Mouse (Mus musculus): ENCODE data around the gene 1700029F12Rik. TPM values are rescaled to one million over a fixed set of nuclear protein-coding genes. Genes with fewer than 3 reads are reported as not detected.

Gene 1700029F12Rik
- polyA plus RNA-seq (2014; fragmentation: Nextera tagmentation; extraction: Ambion mirVana): not detected in 2 replicates

- H3K27ac ChIP-seq (ENCODE audit: low read depth, low read length): no peak within 1 kb of the TSS
- H3K9me3 ChIP-seq (ENCODE audit: control insufficient read depth, low read length): no peaks in the 10 kb centered on the region
- 83% methylated on average over 2 of the region's 2 CpGs for WGBS
- no peaks in the 10 kb centered on the region for H3K27me3 ChIP-seq (ENCODE audit: control insufficient read depth, insufficient read depth, low read length)
- ATAC-seq (ENCODE audit: insufficient read depth, low FRiP score, low TSS enrichment) (no peak), DNase-seq (ENCODE audit: low spot score) (no peak)
- H3K36me3 ChIP-seq (ENCODE audit: control insufficient read depth, insufficient read depth, low read length): no peaks in the 10 kb centered on the region
- H3K4me2 ChIP-seq (ENCODE audit: low read depth): no peak within 1 kb of the TSS
- no peaks in the 10 kb centered on the region for H3K4me1 ChIP-seq (ENCODE audit: control insufficient read depth, insufficient read depth, low read length)
- H3K4me3 ChIP-seq (ENCODE audit: low read depth, low read length): no peak within 1 kb of the TSS
- no peak within 1 kb of the TSS for H3K9ac ChIP-seq (ENCODE audit: low read length)
Observed at GRCm38 (mm10) chr13:97034262-97034661, at the start of gene 1700029F12Rik. 1700029F12Rik (minus strand) TSS chr13:97034362.

- no peaks in the 10 kb centered on the region for H3K4me1 ChIP-seq (ENCODE audit: control insufficient read depth, insufficient read depth, low read length)
- DNase-seq (ENCODE audit: low spot score) (no peak), ATAC-seq (ENCODE audit: insufficient read depth, low FRiP score, low TSS enrichment) (no peak)
- WGBS: 87% methylated on average over 7 of the region's 7 CpGs
- H3K4me2 ChIP-seq (ENCODE audit: low read depth): no peak overlapping the region
- H3K27ac ChIP-seq (ENCODE audit: low read depth, low read length): no peak overlapping the region
- no peak overlapping the region for H3K9ac ChIP-seq (ENCODE audit: low read length)
- H3K36me3 ChIP-seq (ENCODE audit: control insufficient read depth, insufficient read depth, low read length): no peaks in the 10 kb centered on the region
- no peak overlapping the region for H3K4me3 ChIP-seq (ENCODE audit: low read depth, low read length)
- H3K9me3 ChIP-seq (ENCODE audit: control insufficient read depth, low read length): no peaks in the 10 kb centered on the region
- no peaks in the 10 kb centered on the region for H3K27me3 ChIP-seq (ENCODE audit: control insufficient read depth, insufficient read depth, low read length)
Observed at GRCm38 (mm10) chr13:97082432-97082831, 48.3 kb upstream of the 1700029F12Rik start.

- no peak for DNase-seq (ENCODE audit: low spot score)
- ATAC-seq (ENCODE audit: insufficient read depth, low FRiP score, low TSS enrichment): no peak
- 91% methylated on average over 3 of the region's 3 CpGs for WGBS
Observed at GRCm38 (mm10) chr13:97080615-97081014, 46.5 kb upstream of the 1700029F12Rik start.

GRCm38 (mm10) chr13:97080201-97080600 is 46.0 kb upstream of the 1700029F12Rik start:
- ATAC-seq (ENCODE audit: insufficient read depth, low FRiP score, low TSS enrichment): no peak
- H3K4me2 ChIP-seq (ENCODE audit: low read depth): no peak overlapping the region
- no peaks in the 10 kb centered on the region for H3K4me1 ChIP-seq (ENCODE audit: control insufficient read depth, insufficient read depth, low read length)
- H3K9me3 ChIP-seq (ENCODE audit: control insufficient read depth, low read length): no peaks in the 10 kb centered on the region
- no peak overlapping the region for H3K4me3 ChIP-seq (ENCODE audit: low read depth, low read length)
- no peaks in the 10 kb centered on the region for H3K36me3 ChIP-seq (ENCODE audit: control insufficient read depth, insufficient read depth, low read length)
- no peaks in the 10 kb centered on the region for H3K27me3 ChIP-seq (ENCODE audit: control insufficient read depth, insufficient read depth, low read length)
- no peak overlapping the region for H3K27ac ChIP-seq (ENCODE audit: low read depth, low read length)
- no peak overlapping the region for H3K9ac ChIP-seq (ENCODE audit: low read length)
- no peak for DNase-seq (ENCODE audit: low spot score)
- 74% methylated on average over 2 of the region's 2 CpGs for WGBS

More at GRCm38 (mm10) chr13:97080615-97081014, 46.5 kb upstream of the 1700029F12Rik start:
- no peak overlapping the region for H3K9ac ChIP-seq (ENCODE audit: low read length)
- no peaks in the 10 kb centered on the region for H3K27me3 ChIP-seq (ENCODE audit: control insufficient read depth, insufficient read depth, low read length)
- H3K4me3 ChIP-seq (ENCODE audit: low read depth, low read length): no peak overlapping the region
- H3K27ac ChIP-seq (ENCODE audit: low read depth, low read length): no peak overlapping the region
- H3K9me3 ChIP-seq (ENCODE audit: control insufficient read depth, low read length): no peaks in the 10 kb centered on the region
- no peaks in the 10 kb centered on the region for H3K36me3 ChIP-seq (ENCODE audit: control insufficient read depth, insufficient read depth, low read length)
- H3K4me2 ChIP-seq (ENCODE audit: low read depth): no peak overlapping the region
- no peaks in the 10 kb centered on the region for H3K4me1 ChIP-seq (ENCODE audit: control insufficient read depth, insufficient read depth, low read length)

- ATAC-seq (ENCODE audit: insufficient read depth, low FRiP score, low TSS enrichment) (no peak), DNase-seq (ENCODE audit: low spot score) (no peak)
- Histone ChIP-seq H3K4me2 (ENCODE audit: low read depth) (no peak overlapping the region), H3K4me1 (ENCODE audit: control insufficient read depth, insufficient read depth, low read length) (no peaks in the 10 kb centered on the region), H3K36me3 (ENCODE audit: control insufficient read depth, insufficient read depth, low read length) (no peaks in the 10 kb centered on the region), H3K27me3 (ENCODE audit: control insufficient read depth, insufficient read depth, low read length) (no peaks in the 10 kb centered on the region), H3K27ac (ENCODE audit: low read depth, low read length) (no peak overlapping the region), H3K4me3 (ENCODE audit: low read depth, low read length) (no peak overlapping the region), H3K9ac (ENCODE audit: low read length) (no peak overlapping the region), H3K9me3 (ENCODE audit: control insufficient read depth, low read length) (no peaks in the 10 kb centered on the region)
- 90% methylated on average over 2 of the region's 2 CpGs for WGBS
Observed at GRCm38 (mm10) chr13:97077556-97077955, 43.4 kb upstream of the 1700029F12Rik start.

GRCm38 (mm10) chr13:97073497-97073896 is 39.3 kb upstream of the 1700029F12Rik start:
- H3K36me3 ChIP-seq (ENCODE audit: control insufficient read depth, insufficient read depth, low read length): no peaks in the 10 kb centered on the region
- no peak overlapping the region for H3K27ac ChIP-seq (ENCODE audit: low read depth, low read length)
- ATAC-seq (ENCODE audit: insufficient read depth, low FRiP score, low TSS enrichment) (no peak), DNase-seq (ENCODE audit: low spot score) (no peak)
- H3K4me2 ChIP-seq (ENCODE audit: low read depth): no peak overlapping the region
- WGBS: 67% methylated on average over 1 of the region's 1 CpGs
- H3K9ac ChIP-seq (ENCODE audit: low read length): no peak overlapping the region
- no peak overlapping the region for H3K4me3 ChIP-seq (ENCODE audit: low read depth, low read length)
- H3K4me1 ChIP-seq (ENCODE audit: control insufficient read depth, insufficient read depth, low read length): no peaks in the 10 kb centered on the region
- H3K9me3 ChIP-seq (ENCODE audit: control insufficient read depth, low read length): no peaks in the 10 kb centered on the region
- no peaks in the 10 kb centered on the region for H3K27me3 ChIP-seq (ENCODE audit: control insufficient read depth, insufficient read depth, low read length)

GRCm38 (mm10) chr13:97071626-97072241 is 37.6 kb upstream of the 1700029F12Rik start:
- peak overlapping the region; percentile 81 for H3K4me2 ChIP-seq (ENCODE audit: low read depth)
- under 1% methylated on average over 54 of the region's 76 CpGs for WGBS
- peak overlapping the region; percentile 74 for H3K9ac ChIP-seq (ENCODE audit: low read length)
- peak overlapping the region; percentile 81 for H3K27ac ChIP-seq (ENCODE audit: low read depth, low read length)
- peak; percentile 85 for ATAC-seq (ENCODE audit: insufficient read depth, low FRiP score, low TSS enrichment)
- H3K9me3 ChIP-seq (ENCODE audit: control insufficient read depth, low read length): no peaks in the 10 kb centered on the region
- H3K36me3 ChIP-seq (ENCODE audit: control insufficient read depth, insufficient read depth, low read length): no peaks in the 10 kb centered on the region
- H3K27me3 ChIP-seq (ENCODE audit: control insufficient read depth, insufficient read depth, low read length): no peaks in the 10 kb centered on the region
- H3K4me3 ChIP-seq (ENCODE audit: low read depth, low read length): peak overlapping the region; percentile 71
- no peaks in the 10 kb centered on the region for H3K4me1 ChIP-seq (ENCODE audit: control insufficient read depth, insufficient read depth, low read length)
- DNase-seq (ENCODE audit: low spot score): peak; percentile 75

GRCm38 (mm10) chr13:97070931-97071625 is 36.9 kb upstream of the 1700029F12Rik start:
- Histone ChIP-seq H3K36me3 (ENCODE audit: control insufficient read depth, insufficient read depth, low read length) (no peaks in the 10 kb centered on the region), H3K4me2 (ENCODE audit: low read depth) (peak overlapping the region; percentile 81), H3K9ac (ENCODE audit: low read length) (peak overlapping the region; percentile 74), H3K9me3 (ENCODE audit: control insufficient read depth, low read length) (no peaks in the 10 kb centered on the region), H3K27me3 (ENCODE audit: control insufficient read depth, insufficient read depth, low read length) (no peaks in the 10 kb centered on the region), H3K4me1 (ENCODE audit: control insufficient read depth, insufficient read depth, low read length) (no peaks in the 10 kb centered on the region), H3K4me3 (ENCODE audit: low read depth, low read length) (peak overlapping the region; percentile 71), H3K27ac (ENCODE audit: low read depth, low read length) (peak overlapping the region; percentile 81)
- 0% methylated on average over 51 of the region's 85 CpGs for WGBS
- peak; percentile 72 for DNase-seq (ENCODE audit: low spot score)
- ATAC-seq (ENCODE audit: insufficient read depth, low FRiP score, low TSS enrichment): peak; percentile 81

GRCm38 (mm10) chr13:97068151-97068550 is 34.0 kb upstream of the 1700029F12Rik start:
- no peaks in the 10 kb centered on the region for H3K9me3 ChIP-seq (ENCODE audit: control insufficient read depth, low read length)
- no peaks in the 10 kb centered on the region for H3K27me3 ChIP-seq (ENCODE audit: control insufficient read depth, insufficient read depth, low read length)
- 50% methylated on average over 8 of the region's 8 CpGs for WGBS
- H3K4me2 ChIP-seq (ENCODE audit: low read depth): no peak overlapping the region
- DNase-seq (ENCODE audit: low spot score): no peak
- H3K4me1 ChIP-seq (ENCODE audit: control insufficient read depth, insufficient read depth, low read length): no peaks in the 10 kb centered on the region; the same call in 1 of the 2 replicates
- no peak for ATAC-seq (ENCODE audit: insufficient read depth, low FRiP score, low TSS enrichment)
- H3K9ac ChIP-seq (ENCODE audit: low read length): no peak overlapping the region
- H3K27ac ChIP-seq (ENCODE audit: low read depth, low read length): no peak overlapping the region
- H3K4me3 ChIP-seq (ENCODE audit: low read depth, low read length): no peak overlapping the region
- no peaks in the 10 kb centered on the region for H3K36me3 ChIP-seq (ENCODE audit: control insufficient read depth, insufficient read depth, low read length)
